Mouse (Mus musculus) ES-Bruce4 (cell line): Measurements from ENCODE around the gene 5430427O19Rik. TPM values are rescaled to one million over a fixed set of nuclear protein-coding genes. Genes with fewer than 3 reads are reported as not detected.

ENCODE experiments used
- H3K27ac ChIP-seq: 2 replicates; pipeline ENCODE4 v1.5.1; 2012; ENCODE audit warnings: low read length, inconsistent platforms; ENCODE audit not compliant: insufficient read depth
- H3K27me3 ChIP-seq: 2 replicates; pipeline ENCODE4 v1.6.1; 2012; ENCODE audit warnings: mild to moderate bottlenecking, low read length, inconsistent platforms; ENCODE audit not compliant: control insufficient read depth, poor library complexity, insufficient read depth, severe bottlenecking
- H3K36me3 ChIP-seq: 2 replicates; pipeline ENCODE4 v1.6.1; 2012; ENCODE audit warnings: inconsistent platforms, mild to moderate bottlenecking, low read length, moderate library complexity; ENCODE audit not compliant: control insufficient read depth, poor library complexity, insufficient read depth, severe bottlenecking
- H3K4me1 ChIP-seq: one replicate; pipeline ENCODE4 v1.8.1; 2011; ENCODE audit warnings: low read length; ENCODE audit not compliant: control insufficient read depth, insufficient read depth
- H3K4me3 ChIP-seq: 2 replicates; pipeline ENCODE4 v1.5.1; 2011; ENCODE audit warnings: low read depth, mild to moderate bottlenecking, low read length
- H3K9ac ChIP-seq: 2 replicates; pipeline ENCODE4 v1.6.1; 2012; ENCODE audit warnings: low read depth, mild to moderate bottlenecking, inconsistent platforms; ENCODE audit not compliant: poor library complexity, severe bottlenecking
- H3K9me3 ChIP-seq: replicated peaks from 2 replicates; pipeline ENCODE4 v1.6.1; 2012; ENCODE audit warnings: mild to moderate bottlenecking, low read length, inconsistent platforms; ENCODE audit not compliant: control insufficient read depth, poor library complexity, insufficient read depth, severe bottlenecking
- CTCF ChIP-seq: IDR thresholded peaks from one replicate; pipeline ENCODE4 v1.8.1; 2011; ENCODE audit warnings: low read depth, low read length
- EP300 ChIP-seq: IDR thresholded peaks from 2 replicates; pipeline ENCODE4 v1.6.1; 2011; ENCODE audit warnings: low read depth, low read length; ENCODE audit not compliant: insufficient read depth
- POLR2A ChIP-seq: IDR thresholded peaks from one replicate; pipeline ENCODE4 v1.8.1; 2011; ENCODE audit warnings: low read length; ENCODE audit not compliant: insufficient read depth
- polyA plus RNA-seq: library from polyadenylated mRNA; stranded (reverse); fragments of >200 nt; gene quantifications from 2 replicates; pipeline ENCODE4 v1.2.4, GENCODE M21; 2011; ENCODE audit warnings: low read depth; ENCODE audit not compliant: missing spikeins, insufficient read depth, insufficient read length

The 5430427O19Rik gene
- polyA plus RNA-seq, 1 experiment, result not detected

DNA sequence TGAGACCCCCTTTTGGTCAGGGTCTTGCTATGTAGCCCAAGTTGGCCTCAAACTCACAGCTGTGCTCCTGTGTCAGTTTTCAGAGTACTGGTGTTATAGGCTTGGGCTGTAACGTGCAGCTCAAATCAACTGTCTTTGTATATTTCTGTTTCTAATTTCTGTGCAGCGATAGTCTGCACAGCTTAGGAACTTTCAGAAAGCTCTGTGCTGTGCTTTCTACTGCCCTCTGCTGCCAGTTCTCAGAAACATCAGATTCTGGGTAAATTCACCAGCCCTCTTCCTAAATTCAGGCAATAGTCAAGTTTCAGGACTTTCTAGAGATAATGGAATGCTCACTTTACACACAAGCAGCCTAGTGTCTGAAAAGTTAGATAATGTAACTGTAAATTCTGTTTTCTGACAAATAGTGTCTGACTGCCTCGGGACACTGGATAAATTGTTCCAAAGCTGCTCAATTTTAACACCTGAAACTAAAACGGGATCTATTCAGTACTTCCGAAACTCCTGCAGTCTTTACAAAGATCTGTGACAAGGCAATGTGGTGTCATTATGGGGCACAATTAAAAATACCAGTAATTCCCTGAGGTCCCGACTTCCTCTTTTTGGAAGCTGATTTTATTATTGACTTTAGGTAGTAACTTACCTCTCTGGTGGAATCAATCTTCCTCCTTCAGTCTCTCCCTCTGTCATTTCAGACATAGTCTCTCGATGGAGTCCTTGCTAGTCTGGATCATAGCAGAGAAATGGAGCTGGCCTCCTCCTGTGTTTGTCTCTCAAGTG is 9.2 kb downstream of the 5430427O19Rik start:
- Histone ChIP-seq H3K36me3 (no peaks in the 10 kb centered on the region), H3K27me3 (no peaks in the 10 kb centered on the region), H3K27ac (no peak overlapping the region), H3K9me3 (no peaks in the 10 kb centered on the region), H3K4me1 (no peaks in the 10 kb centered on the region), H3K4me3 (no peak overlapping the region), H3K9ac (no peak overlapping the region)
- TF ChIP-seq POLR2A, result no peak
- TF ChIP-seq CTCF, result no peak
- no peak for TF ChIP-seq EP300

- H3K36me3 ChIP-seq, result no peaks in the 10 kb centered on the region
- no peaks in the 10 kb centered on the region for H3K9me3 ChIP-seq
- no peak for TF ChIP-seq EP300
- TF ChIP-seq POLR2A, result no peak
- TF ChIP-seq CTCF, result no peak
- H3K9ac ChIP-seq, result no peak overlapping the region
- no peak overlapping the region for H3K4me3 ChIP-seq
- no peaks in the 10 kb centered on the region for H3K4me1 ChIP-seq
- no peak overlapping the region for H3K27ac ChIP-seq
- no peaks in the 10 kb centered on the region for H3K27me3 ChIP-seq
Measured at GRCm38 (mm10) chrX:85886651-85887050, 16.5 kb downstream of the 5430427O19Rik start.

DNA sequence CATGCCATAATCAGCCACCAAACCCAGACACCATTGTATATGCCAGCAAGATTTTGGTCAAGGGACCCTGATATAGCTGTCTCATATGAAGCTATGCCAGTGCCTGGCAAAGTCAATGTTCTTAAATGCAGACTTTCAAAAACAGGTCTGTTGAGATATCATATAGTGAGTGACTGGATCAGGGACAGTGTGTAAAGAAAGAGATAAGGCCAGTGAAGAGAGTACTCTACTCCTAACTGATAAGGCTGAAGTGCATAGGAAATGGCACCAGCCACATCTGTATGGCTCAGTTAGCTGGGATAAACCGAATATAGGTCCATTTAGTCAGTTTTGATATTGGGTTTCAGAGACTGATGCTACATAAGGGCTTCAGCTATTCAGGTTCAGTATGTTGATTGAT is 31.0 kb downstream of the 5430427O19Rik start:
- Histone ChIP-seq H3K4me1 (no peaks in the 10 kb centered on the region), H3K36me3 (no peaks in the 10 kb centered on the region), H3K27ac (no peak overlapping the region), H3K27me3 (no peaks in the 10 kb centered on the region), H3K9me3 (no peaks in the 10 kb centered on the region), H3K9ac (no peak overlapping the region), H3K4me3 (no peak overlapping the region)
- no peak for TF ChIP-seq EP300
- TF ChIP-seq CTCF, result no peak
- TF ChIP-seq POLR2A, result no peak

DNA sequence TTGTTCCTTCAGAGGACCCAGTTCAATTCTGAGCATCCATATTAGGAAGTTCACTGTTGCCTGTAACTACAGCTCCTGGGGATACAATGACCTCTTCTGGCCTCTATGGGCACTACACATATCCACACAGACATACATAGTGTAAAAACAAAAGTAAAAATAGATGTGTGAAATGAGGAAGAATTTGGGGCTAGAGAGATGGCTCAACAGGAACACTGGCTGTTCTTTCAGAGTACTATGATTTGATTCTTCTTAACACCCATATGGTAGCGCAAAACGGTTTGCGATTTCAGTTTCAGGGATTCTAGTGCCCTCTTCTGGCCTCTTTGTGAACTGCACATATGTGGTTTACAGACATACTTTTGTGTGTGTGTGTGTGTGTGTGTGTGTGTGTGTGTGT is 48.9 kb downstream of the 5430427O19Rik start:
- H3K9ac ChIP-seq, result no peak overlapping the region
- no peaks in the 10 kb centered on the region for H3K27me3 ChIP-seq
- H3K36me3 ChIP-seq, result no peaks in the 10 kb centered on the region
- H3K4me1 ChIP-seq, result no peaks in the 10 kb centered on the region
- no peak overlapping the region for H3K27ac ChIP-seq
- H3K9me3 ChIP-seq, result no peaks in the 10 kb centered on the region
- no peak overlapping the region for H3K4me3 ChIP-seq
- TF ChIP-seq EP300, result no peak
- TF ChIP-seq POLR2A, result no peak
- TF ChIP-seq CTCF, result no peak

GRCm38 (mm10) chrX:85932991-85933390 is 62.8 kb downstream of the 5430427O19Rik start:
- Histone ChIP-seq H3K9ac (no peak overlapping the region), H3K27ac (no peak overlapping the region), H3K27me3 (no peaks in the 10 kb centered on the region), H3K36me3 (no peaks in the 10 kb centered on the region), H3K4me3 (no peak overlapping the region), H3K9me3 (no peaks in the 10 kb centered on the region), H3K4me1 (no peaks in the 10 kb centered on the region)
- TF ChIP-seq POLR2A, result no peak

Other genes with a start within 250 kb of the 5430427O19Rik start
- gene Gk, start 93.5 kb upstream of the 5430427O19Rik start, polyA plus RNA-seq, result 9.8 and 10.5 TPM in 2 replicates
- not detected in 2 replicates for gene Samt3, start 173.8 kb downstream of the 5430427O19Rik start, polyA plus RNA-seq